Mouse (Mus musculus) liver, adult 2 months (tissue): Measurements from ENCODE around the gene Jade1. TPM values are rescaled to one million over a fixed set of nuclear protein-coding genes. Genes with fewer than 3 reads are reported as not detected.

Experiments
- DNase-seq: peaks from one replicate; pipeline ENCODE4 v3.0.0-alpha.2; 2011; ENCODE audit warnings: low read depth, low spot score; ENCODE audit errors: extremely low read depth
- H3K27ac ChIP-seq: fragments of 200-500 bp; replicated peaks from 2 replicates; pipeline ENCODE4 v1.5.1; 2012; ENCODE audit warnings: low read depth, mild to moderate bottlenecking, control low read depth, inconsistent platforms, low read length; ENCODE audit not compliant: insufficient read depth
- H3K27me3 ChIP-seq: fragments of 200-500 bp; 2 replicates; pipeline ENCODE4 v1.6.1; 2012; ENCODE audit warnings: mild to moderate bottlenecking, moderate library complexity, low read length, inconsistent platforms; ENCODE audit not compliant: control insufficient read depth, insufficient read depth
- H3K36me3 ChIP-seq: fragments of 200-500 bp; 2 replicates; pipeline ENCODE4 v1.6.1; 2012; ENCODE audit warnings: low read length, inconsistent platforms; ENCODE audit not compliant: control insufficient read depth, insufficient read depth
- H3K4me1 ChIP-seq: fragments of 200-500 bp; 2 replicates; pipeline ENCODE4 v1.6.1; 2011; ENCODE audit warnings: low read length; ENCODE audit not compliant: control insufficient read depth, insufficient read depth
- H3K4me3 ChIP-seq: fragments of 200-500 bp; 2 replicates; pipeline ENCODE4 v1.5.1; 2011; ENCODE audit warnings: low read depth, mild to moderate bottlenecking, control low read depth, low read length, moderate library complexity; ENCODE audit not compliant: insufficient read depth
- H3K79me2 ChIP-seq: fragments of 200-500 bp; 2 replicates; pipeline ENCODE4 v1.6.1; 2012; ENCODE audit warnings: inconsistent platforms, mild to moderate bottlenecking, low read length, moderate library complexity; ENCODE audit not compliant: control insufficient read depth, insufficient read depth
- H3K9ac ChIP-seq: fragments of 200-500 bp; 2 replicates; pipeline ENCODE4 v1.6.1; 2012; ENCODE audit warnings: low read depth, mild to moderate bottlenecking, control low read depth, inconsistent platforms, low read length
- CTCF ChIP-seq: fragments of 200-500 bp; IDR thresholded peaks from 2 replicates; pipeline ENCODE4 v1.5.1; 2011; ENCODE audit warnings: low read depth, low read length, control low read depth
- POLR2A ChIP-seq: fragments of 200-500 bp; IDR thresholded peaks from 2 replicates; pipeline ENCODE4 v1.6.1; 2011; ENCODE audit warnings: low read length, control low read depth; ENCODE audit not compliant: insufficient read depth; ENCODE audit errors: extremely low read depth
- WGBS: fragments of 180-500 bp; shearing (Covaris S2); methylation state at CpG from one replicate; pipeline ENCODE4 v1.1.7; 2018; 5-methylcytosine and 5-hydroxymethylcytosine counted together
- polyA plus RNA-seq: library from polyadenylated mRNA; depleted of rRNA; stranded (reverse); fragments of >200 nt; gene quantifications from 2 replicates; pipeline ENCODE4 v1.2.3, GENCODE M21; 2012
- total RNA-seq: library from RNA; depleted of rRNA; stranded (reverse); fragments of >200 nt; gene quantifications from 2 replicates; pipeline ENCODE4 v1.2.3, GENCODE M21; 2014

Gene Jade1
- total and polyA plus RNA-seq, 2 experiments: 15.0 to 29.0 TPM

DNA sequence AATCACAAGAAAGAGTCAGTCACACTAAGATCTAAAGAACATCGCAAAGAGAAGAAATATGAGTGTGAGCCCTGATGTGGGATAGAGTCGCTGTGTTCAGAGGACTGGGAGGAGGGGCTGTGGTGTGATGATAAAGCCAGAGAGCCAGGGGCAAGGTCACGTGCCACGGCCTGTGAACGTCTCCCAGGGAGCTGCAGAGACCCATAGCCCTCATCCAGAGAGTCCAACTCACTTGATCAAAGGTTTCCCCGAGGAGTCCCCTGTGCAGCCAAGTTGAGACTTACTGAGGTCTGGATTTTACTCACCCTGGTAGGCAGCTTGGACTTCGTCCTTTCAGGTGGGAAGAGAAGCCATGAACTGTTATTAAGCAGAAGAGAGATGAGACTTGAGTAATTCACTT lies 21.9 kb upstream of the Jade1 start:
- no peak for TF ChIP-seq POLR2A
- no peak for TF ChIP-seq CTCF
- WGBS: 65% methylated on average over 7 of the region's 7 CpGs
- no peak for DNase-seq
- Histone ChIP-seq H3K4me1 (peaks cover 2% of the 10 kb centered on the region; the same call in 1 of the 2 replicates), H3K27ac (no peak overlapping the region), H3K36me3 (no peaks in the 10 kb centered on the region), H3K27me3 (no peaks in the 10 kb centered on the region), H3K9ac (no peak overlapping the region), H3K79me2 (no peaks in the 10 kb centered on the region), H3K4me3 (no peak overlapping the region)

DNA sequence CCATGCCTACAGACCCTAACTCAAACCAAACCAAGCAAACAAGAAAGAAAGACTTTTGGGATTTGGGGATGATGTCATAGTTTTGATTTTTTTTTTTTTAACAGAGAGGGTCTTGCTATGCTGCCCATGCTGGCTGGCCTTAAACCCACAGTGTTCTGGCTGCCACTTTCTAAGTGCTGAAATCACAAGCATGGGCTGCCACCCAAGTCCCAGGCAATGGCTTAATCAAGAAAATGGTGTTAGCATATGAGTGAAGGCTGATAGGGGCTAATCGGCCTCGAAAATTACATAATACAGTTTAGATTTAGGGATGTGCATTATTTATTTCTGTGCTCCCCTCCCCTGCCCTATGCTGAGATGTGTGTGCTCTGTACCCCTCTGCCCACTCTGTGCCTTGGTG lies 17.6 kb upstream of the Jade1 start:
- 89% methylated on average over 2 of the region's 2 CpGs for WGBS
- no peak for DNase-seq
- Histone ChIP-seq H3K27ac (no peak overlapping the region), H3K27me3 (no peaks in the 10 kb centered on the region), H3K4me3 (no peak overlapping the region), H3K79me2 (no peaks in the 10 kb centered on the region), H3K36me3 (no peaks in the 10 kb centered on the region), H3K4me1 (no peaks in the 10 kb centered on the region), H3K9ac (no peak overlapping the region)
- TF ChIP-seq CTCF: no peak

DNA sequence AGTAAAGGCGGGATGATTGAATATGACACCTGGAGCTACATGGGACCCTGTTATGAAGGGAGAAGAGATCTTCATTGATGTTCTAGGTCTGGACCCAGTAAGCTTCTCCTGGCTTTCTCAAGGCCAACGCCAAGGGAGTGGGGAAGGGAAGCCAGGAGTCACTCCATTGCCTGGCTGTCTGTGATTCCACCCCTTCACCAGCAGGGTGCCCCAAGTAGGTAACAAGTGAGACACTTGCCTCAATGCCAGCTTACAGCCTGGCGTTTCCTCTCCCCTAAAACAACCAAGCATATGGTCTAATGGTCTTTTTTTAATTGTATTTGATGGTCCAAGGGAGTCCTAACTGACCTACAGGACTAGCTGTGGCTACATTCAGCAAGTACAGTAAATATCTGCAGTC lies 14.2 kb upstream of the Jade1 start:
- DNase-seq: peak; percentile 24
- Histone ChIP-seq H3K36me3 (no peaks in the 10 kb centered on the region), H3K4me3 (no peak overlapping the region), H3K27me3 (no peaks in the 10 kb centered on the region), H3K4me1 (no peaks in the 10 kb centered on the region), H3K9ac (no peak overlapping the region), H3K27ac (no peak overlapping the region), H3K79me2 (no peaks in the 10 kb centered on the region)
- 85% methylated on average over 3 of the region's 3 CpGs for WGBS
- TF ChIP-seq CTCF (peak; percentile 69), POLR2A (no peak)

DNA sequence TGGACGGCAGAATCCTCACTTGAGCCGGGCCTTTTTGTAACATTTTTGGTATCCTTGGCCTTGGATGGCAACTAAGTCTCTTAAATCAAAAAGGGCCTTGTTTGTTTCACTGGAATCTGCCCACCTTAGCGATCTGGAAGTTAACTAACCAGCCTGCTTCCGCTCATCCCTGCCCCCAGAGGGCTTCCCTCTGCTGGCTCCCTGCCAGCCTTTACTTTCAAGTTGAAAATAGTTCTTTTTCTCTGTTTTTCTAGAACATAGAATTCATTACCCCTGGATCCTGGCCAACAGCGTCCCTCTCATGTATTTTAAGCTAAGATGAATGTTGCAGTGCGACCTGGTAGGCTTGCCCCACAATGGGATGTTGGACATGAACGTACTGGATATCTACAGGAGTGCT lies 11.1 kb upstream of the Jade1 start:
- no peaks in the 10 kb centered on the region for H3K79me2 ChIP-seq
- H3K9ac ChIP-seq: no peak overlapping the region
- H3K27ac ChIP-seq: no peak overlapping the region
- H3K4me3 ChIP-seq: no peak overlapping the region
- 74% methylated on average over 7 of the region's 7 CpGs for WGBS
- no peaks in the 10 kb centered on the region for H3K27me3 ChIP-seq
- H3K4me1 ChIP-seq: no peaks in the 10 kb centered on the region
- TF ChIP-seq CTCF: no peak
- TF ChIP-seq POLR2A: no peak
- no peak for DNase-seq
- H3K36me3 ChIP-seq: no peaks in the 10 kb centered on the region

DNA sequence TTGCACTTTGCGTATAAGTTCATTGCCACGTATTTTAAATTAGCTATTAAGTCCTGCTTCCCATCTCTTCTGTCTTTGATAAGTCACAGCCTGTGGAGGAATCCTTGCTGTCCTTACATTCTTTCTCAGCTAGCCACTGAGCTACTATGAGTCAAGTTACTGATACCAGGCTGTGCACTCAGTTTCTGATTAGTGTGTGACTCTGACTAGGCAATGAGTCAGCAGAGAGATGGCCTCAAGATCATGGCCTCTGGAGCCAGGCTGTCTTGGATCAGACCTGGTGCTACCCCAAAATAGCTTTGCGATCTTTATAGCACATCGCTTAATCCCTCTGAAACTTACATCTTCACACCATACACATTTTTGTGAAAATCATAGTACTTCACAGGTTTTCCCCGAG lies 8.2 kb upstream of the Jade1 start:
- no peaks in the 10 kb centered on the region for H3K79me2 ChIP-seq
- no peak overlapping the region for H3K9ac ChIP-seq
- no peak overlapping the region for H3K27ac ChIP-seq
- H3K36me3 ChIP-seq: no peaks in the 10 kb centered on the region
- 96% methylated on average over 5 of the region's 5 CpGs for WGBS
- DNase-seq: no peak
- no peaks in the 10 kb centered on the region for H3K4me1 ChIP-seq
- TF ChIP-seq POLR2A: no peak
- no peak for TF ChIP-seq CTCF
- H3K4me3 ChIP-seq: no peak overlapping the region
- H3K27me3 ChIP-seq: no peaks in the 10 kb centered on the region

DNA sequence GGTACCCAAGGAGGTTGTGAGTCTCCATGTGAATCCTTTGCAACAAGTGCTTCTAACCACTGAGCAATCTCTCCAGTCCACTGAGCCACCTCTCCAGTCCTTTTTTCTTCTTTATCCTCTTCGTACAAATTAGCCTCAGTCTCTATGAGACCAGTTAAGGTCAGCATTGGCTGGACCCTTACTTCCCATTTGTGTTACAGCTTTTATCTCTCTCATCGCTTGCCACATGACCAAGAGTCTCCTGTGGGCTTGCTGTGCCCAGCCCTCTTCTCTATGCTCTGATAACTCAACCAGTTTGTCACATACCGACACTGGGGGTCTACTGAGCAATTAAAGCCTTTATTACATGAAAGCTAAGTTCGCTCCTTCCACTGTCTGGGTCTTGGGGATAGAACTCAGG lies 7.3 kb upstream of the Jade1 start:
- Histone ChIP-seq H3K36me3 (no peaks in the 10 kb centered on the region), H3K4me3 (no peak overlapping the region), H3K27ac (no peak overlapping the region), H3K9ac (no peak overlapping the region), H3K79me2 (no peaks in the 10 kb centered on the region), H3K4me1 (peaks cover 6% of the 10 kb centered on the region; the same call in 1 of the 2 replicates), H3K27me3 (no peaks in the 10 kb centered on the region)
- TF ChIP-seq POLR2A (no peak), CTCF (no peak)
- no peak for DNase-seq
- WGBS: 88% methylated on average over 4 of the region's 4 CpGs
